Mouse (Mus musculus): ENCODE results near the gene Med24. TPM values are rescaled to one million over a fixed set of nuclear protein-coding genes. Genes with fewer than 3 reads are reported as not detected.
A peak's percentile ranks its signal among the peaks of the same experiment; 100 is the strongest.

Med24 gene
- polyA plus RNA-seq, 1 experiment, result 33.1 TPM

DNA sequence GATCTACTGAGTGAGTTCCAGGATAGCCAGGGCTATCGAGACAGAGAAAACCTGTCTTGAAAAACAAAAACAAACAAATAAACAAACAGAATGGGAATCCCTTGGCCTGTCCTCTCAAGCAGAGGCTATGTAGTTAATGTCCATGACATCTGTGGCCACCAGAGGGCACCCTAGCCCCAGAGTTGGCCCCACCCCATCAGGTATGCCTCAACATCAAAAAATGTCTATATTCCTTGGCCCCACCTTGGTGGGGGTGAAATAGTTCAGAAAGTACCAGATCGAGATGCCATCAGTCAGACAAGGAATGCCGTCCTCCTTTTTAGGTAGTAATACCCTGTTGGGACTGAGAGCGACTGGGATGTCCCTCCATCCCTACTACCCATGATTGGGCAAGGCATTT is 29.3 kb downstream of the Med24 start:
- H3ac ChIP-seq (ENCODE audit: control insufficient read depth, insufficient read length, low read depth), result no peak overlapping the region
- H3K36me3 ChIP-seq (ENCODE audit: control insufficient read depth, insufficient read depth), result peaks cover 21% of the 10 kb centered on the region
- TF ChIP-seq CTCF (IDR thresholded peaks at IDR 0.05; ENCODE audit: control insufficient read depth, insufficient read depth, insufficient read length), result peak; percentile 70
- TF ChIP-seq MYOD1 (IDR thresholded peaks at IDR 0.05; ENCODE audit: control insufficient read depth, insufficient read length, low read depth), result no peak
- H3K79me2 ChIP-seq (ENCODE audit: control insufficient read depth, insufficient read depth), result no peaks in the 10 kb centered on the region
- H3K79me3 ChIP-seq (ENCODE audit: low read depth), result no peaks in the 10 kb centered on the region
- no peak overlapping the region for H3K4me3 ChIP-seq (ENCODE audit: insufficient read depth, poor library complexity, severe bottlenecking)
- H3K27me3 ChIP-seq (ENCODE audit: control insufficient read depth, insufficient read depth, insufficient read length), result no peaks in the 10 kb centered on the region

DNA sequence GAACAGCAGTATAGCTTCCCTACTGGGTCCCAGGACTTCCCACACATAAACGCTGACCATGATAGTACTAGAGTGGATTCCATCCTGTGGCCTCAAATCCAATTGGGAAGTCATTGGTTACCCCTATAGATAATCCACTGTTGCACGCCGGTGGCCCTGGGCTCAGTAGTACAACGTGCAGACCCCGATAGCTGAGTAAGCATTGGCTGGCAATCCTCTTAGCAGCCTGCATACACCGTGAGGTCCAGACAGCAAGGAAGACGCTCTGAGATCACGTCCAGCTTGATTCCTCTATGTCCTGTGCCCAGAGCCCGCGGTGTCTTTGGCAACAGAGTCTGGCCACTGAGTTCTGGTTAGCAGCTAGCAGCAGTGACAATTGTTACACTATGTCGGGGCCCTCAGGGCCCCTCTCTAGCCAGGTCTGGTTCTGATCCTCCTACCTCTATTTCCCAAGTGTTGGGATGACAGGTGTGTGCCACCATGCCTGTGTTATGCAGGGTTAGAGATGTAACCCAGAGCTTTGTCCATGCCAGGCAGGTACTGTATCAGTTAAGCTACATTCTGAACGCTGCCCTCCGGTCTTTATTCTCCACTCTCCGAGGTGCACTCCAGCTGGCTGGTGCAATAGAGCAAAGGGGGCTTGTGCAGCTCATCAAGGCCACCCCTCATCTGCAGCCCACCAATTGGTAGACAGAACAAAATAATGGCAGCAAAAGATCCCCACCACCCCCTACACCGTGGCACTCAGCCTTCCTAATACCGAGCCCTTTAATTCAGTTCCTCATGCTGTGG is 30.2 kb downstream of the Med24 start:
- Histone ChIP-seq H3K27me3 (ENCODE audit: control insufficient read depth, insufficient read depth, insufficient read length) (no peaks in the 10 kb centered on the region), H3ac (ENCODE audit: control insufficient read depth, insufficient read length, low read depth) (no peak overlapping the region), H3K36me3 (ENCODE audit: control insufficient read depth, insufficient read depth) (peaks cover 24% of the 10 kb centered on the region), H3K79me3 (ENCODE audit: low read depth) (no peaks in the 10 kb centered on the region), H3K4me3 (ENCODE audit: insufficient read depth, poor library complexity, severe bottlenecking) (no peak overlapping the region), H3K79me2 (ENCODE audit: control insufficient read depth, insufficient read depth) (no peaks in the 10 kb centered on the region)
- TF ChIP-seq FOSL1 (IDR thresholded peaks at IDR 0.05; ENCODE audit: insufficient read depth, low read length, poor library complexity, severe bottlenecking) (no peak), MAX (IDR thresholded peaks at IDR 0.05) (no peak), USF1 (IDR thresholded peaks at IDR 0.05; ENCODE audit: low read depth) (no peak), MYOD1 (IDR thresholded peaks at IDR 0.05; ENCODE audit: control insufficient read depth, insufficient read length, low read depth) (no peak), MYOG (IDR thresholded peaks at IDR 0.05; ENCODE audit: control insufficient read depth, extremely low read depth, insufficient read length) (no peak), CEBPB (IDR thresholded peaks at IDR 0.05; ENCODE audit: low read depth) (no peak)

DNA sequence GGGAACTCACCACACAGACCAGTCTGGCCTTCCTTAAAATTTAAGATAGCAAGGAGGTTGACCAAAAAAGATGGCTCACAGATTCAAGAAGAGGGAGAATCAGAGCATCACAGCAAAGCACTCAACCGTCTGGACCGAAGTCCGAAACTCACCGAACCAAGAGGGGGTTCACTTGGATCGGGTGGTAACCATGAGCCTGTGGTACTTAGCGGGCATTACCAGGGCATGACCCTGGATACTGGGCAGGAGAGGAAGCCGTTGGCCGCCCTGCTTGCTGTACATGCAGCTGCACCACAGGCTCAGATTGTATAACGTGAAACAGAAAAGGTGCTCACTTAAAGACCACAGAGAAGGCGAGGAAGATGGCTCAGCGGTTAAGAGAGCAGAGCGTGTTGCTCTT is 32.0 kb downstream of the Med24 start:
- Histone ChIP-seq H3K79me2 (ENCODE audit: control insufficient read depth, insufficient read depth) (no peaks in the 10 kb centered on the region), H3K79me3 (ENCODE audit: low read depth) (no peaks in the 10 kb centered on the region), H3ac (ENCODE audit: control insufficient read depth, insufficient read length, low read depth) (no peak overlapping the region), H3K4me3 (ENCODE audit: insufficient read depth, poor library complexity, severe bottlenecking) (no peak overlapping the region), H3K36me3 (ENCODE audit: control insufficient read depth, insufficient read depth) (peaks cover 42% of the 10 kb centered on the region), H3K27me3 (ENCODE audit: control insufficient read depth, insufficient read depth, insufficient read length) (no peaks in the 10 kb centered on the region)
- TF ChIP-seq MYOG (IDR thresholded peaks at IDR 0.05; ENCODE audit: control insufficient read depth, extremely low read depth, insufficient read length), result no peak
- TF ChIP-seq CTCF (IDR thresholded peaks at IDR 0.05; ENCODE audit: control insufficient read depth, insufficient read depth, insufficient read length), result no peak

DNA sequence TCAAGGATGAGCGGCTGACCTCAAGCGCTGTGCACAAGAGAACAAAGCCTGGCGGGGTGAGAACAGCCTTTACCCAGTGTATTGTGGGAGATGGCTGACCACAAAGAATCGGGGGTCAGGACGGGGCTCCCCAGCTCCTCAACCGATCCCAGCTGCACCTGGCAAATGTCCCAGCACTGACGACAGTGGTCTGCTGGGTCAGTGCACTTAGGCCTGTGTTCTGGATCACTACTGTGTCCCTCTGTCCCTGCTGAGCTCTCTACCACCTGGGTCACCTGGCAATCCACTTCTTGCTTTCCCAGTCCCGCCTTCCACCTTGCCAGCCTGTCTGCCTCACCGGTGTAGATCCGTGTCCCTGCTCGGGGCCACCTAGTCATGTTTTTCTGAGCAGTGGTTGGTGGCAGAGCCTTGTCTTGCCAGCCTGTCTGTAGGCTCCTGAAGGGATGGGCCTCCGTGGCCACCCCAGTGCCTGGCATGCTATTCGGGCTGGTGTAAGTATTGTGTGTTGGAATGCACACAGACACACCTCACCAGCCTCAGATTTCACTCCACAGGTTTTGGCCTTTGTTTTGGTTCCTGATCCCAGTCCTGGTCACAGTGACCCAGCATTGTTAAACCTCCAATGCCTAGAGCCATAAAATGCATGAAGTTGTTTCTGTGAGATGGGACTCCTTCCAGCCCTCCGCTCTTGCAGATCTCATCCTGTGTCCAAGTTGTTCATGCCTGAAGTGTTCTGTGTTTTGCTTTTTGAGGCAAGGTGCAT is 32.6 kb downstream of the Med24 start:
- H3ac ChIP-seq (ENCODE audit: control insufficient read depth, insufficient read length, low read depth), result no peak overlapping the region
- TF ChIP-seq MAX (IDR thresholded peaks at IDR 0.05) (no peak), FOSL1 (IDR thresholded peaks at IDR 0.05; ENCODE audit: insufficient read depth, low read length, poor library complexity, severe bottlenecking) (no peak), MYOD1 (IDR thresholded peaks at IDR 0.05; ENCODE audit: control insufficient read depth, insufficient read length, low read depth) (no peak), MYOG (IDR thresholded peaks at IDR 0.05; ENCODE audit: control insufficient read depth, extremely low read depth, insufficient read length) (no peak), USF1 (IDR thresholded peaks at IDR 0.05; ENCODE audit: low read depth) (no peak), CEBPB (IDR thresholded peaks at IDR 0.05; ENCODE audit: low read depth) (no peak), CTCF (IDR thresholded peaks at IDR 0.05; ENCODE audit: control insufficient read depth, insufficient read depth, insufficient read length) (no peak)
- no peaks in the 10 kb centered on the region for H3K79me3 ChIP-seq (ENCODE audit: low read depth)
- H3K27me3 ChIP-seq (ENCODE audit: control insufficient read depth, insufficient read depth, insufficient read length), result no peaks in the 10 kb centered on the region
- no peaks in the 10 kb centered on the region for H3K79me2 ChIP-seq (ENCODE audit: control insufficient read depth, insufficient read depth)
- H3K36me3 ChIP-seq (ENCODE audit: control insufficient read depth, insufficient read depth), result peaks cover 48% of the 10 kb centered on the region
- H3K4me3 ChIP-seq (ENCODE audit: insufficient read depth, poor library complexity, severe bottlenecking), result no peak overlapping the region

DNA sequence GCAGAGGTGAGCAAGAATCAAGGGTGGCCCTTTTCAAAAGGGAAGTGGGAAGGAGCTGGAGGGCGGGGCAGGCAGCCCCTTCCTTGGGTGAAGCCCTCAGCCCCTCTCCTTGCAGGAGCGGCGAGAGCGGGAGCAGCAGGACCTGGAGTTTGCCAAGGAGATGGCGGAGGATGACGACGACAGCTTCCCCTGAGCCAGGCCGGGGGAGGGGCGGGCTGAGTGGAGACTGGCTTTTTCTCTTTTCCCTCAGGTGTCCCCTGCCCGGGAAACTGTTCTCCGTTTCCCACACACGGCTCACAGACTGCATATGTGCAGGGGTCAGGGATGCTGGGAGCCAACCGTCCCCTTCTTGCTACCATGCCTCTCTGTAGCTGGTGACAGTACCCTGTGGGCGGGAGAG is 33.8 kb downstream of the Med24 start:
- H3ac ChIP-seq (ENCODE audit: control insufficient read depth, insufficient read length, low read depth), result no peak overlapping the region
- no peaks in the 10 kb centered on the region for H3K79me3 ChIP-seq (ENCODE audit: low read depth)
- H3K36me3 ChIP-seq (ENCODE audit: control insufficient read depth, insufficient read depth), result peaks cover 60% of the 10 kb centered on the region
- H3K27me3 ChIP-seq (ENCODE audit: control insufficient read depth, insufficient read depth, insufficient read length), result no peaks in the 10 kb centered on the region
- H3K79me2 ChIP-seq (ENCODE audit: control insufficient read depth, insufficient read depth), result no peaks in the 10 kb centered on the region
- no peak overlapping the region for H3K4me3 ChIP-seq (ENCODE audit: insufficient read depth, poor library complexity, severe bottlenecking)
- TF ChIP-seq MYOD1 (IDR thresholded peaks at IDR 0.05; ENCODE audit: control insufficient read depth, insufficient read length, low read depth), result no peak
- TF ChIP-seq MAX (IDR thresholded peaks at IDR 0.05), result no peak
- no peak for TF ChIP-seq USF1 (IDR thresholded peaks at IDR 0.05; ENCODE audit: low read depth)
- TF ChIP-seq CEBPB (IDR thresholded peaks at IDR 0.05; ENCODE audit: low read depth), result no peak

DNA sequence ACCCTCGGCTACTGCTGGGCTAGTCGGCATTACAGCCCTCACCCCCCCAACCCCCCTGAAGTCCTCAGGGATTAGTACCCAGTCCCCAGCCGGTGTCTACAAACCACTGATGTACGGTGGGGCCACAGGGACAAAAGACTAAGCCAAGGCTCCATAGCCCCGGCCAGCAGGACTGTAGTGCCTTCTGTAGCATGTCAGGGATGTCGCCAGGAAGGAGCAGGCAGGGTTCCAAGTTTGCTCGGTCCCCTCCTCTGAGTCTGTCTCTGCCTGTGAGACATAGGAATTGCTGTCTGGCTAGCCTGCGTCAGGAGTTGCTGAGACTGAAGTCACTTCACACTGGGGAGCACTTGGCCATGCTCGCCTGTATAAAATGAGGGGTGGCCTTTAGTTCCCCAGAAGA is 34.9 kb downstream of the Med24 start:
- Histone ChIP-seq H3K36me3 (ENCODE audit: control insufficient read depth, insufficient read depth) (peaks cover 71% of the 10 kb centered on the region), H3K27me3 (ENCODE audit: control insufficient read depth, insufficient read depth, insufficient read length) (no peaks in the 10 kb centered on the region), H3ac (ENCODE audit: control insufficient read depth, insufficient read length, low read depth) (no peak overlapping the region), H3K4me3 (ENCODE audit: insufficient read depth, poor library complexity, severe bottlenecking) (no peak overlapping the region), H3K79me2 (ENCODE audit: control insufficient read depth, insufficient read depth) (no peaks in the 10 kb centered on the region), H3K79me3 (ENCODE audit: low read depth) (no peaks in the 10 kb centered on the region)
- TF ChIP-seq MAX (IDR thresholded peaks at IDR 0.05) (no peak), MYOD1 (IDR thresholded peaks at IDR 0.05; ENCODE audit: control insufficient read depth, insufficient read length, low read depth) (no peak), FOSL1 (IDR thresholded peaks at IDR 0.05; ENCODE audit: insufficient read depth, low read length, poor library complexity, severe bottlenecking) (no peak), CTCF (IDR thresholded peaks at IDR 0.05; ENCODE audit: control insufficient read depth, insufficient read depth, insufficient read length) (no peak), CEBPB (IDR thresholded peaks at IDR 0.05; ENCODE audit: low read depth) (no peak), USF1 (IDR thresholded peaks at IDR 0.05; ENCODE audit: low read depth) (no peak)

Data from C2C12 (cell line).